15 mouse cellular contexts compared by ENCODE assay signal in the genomic region with DNA sequence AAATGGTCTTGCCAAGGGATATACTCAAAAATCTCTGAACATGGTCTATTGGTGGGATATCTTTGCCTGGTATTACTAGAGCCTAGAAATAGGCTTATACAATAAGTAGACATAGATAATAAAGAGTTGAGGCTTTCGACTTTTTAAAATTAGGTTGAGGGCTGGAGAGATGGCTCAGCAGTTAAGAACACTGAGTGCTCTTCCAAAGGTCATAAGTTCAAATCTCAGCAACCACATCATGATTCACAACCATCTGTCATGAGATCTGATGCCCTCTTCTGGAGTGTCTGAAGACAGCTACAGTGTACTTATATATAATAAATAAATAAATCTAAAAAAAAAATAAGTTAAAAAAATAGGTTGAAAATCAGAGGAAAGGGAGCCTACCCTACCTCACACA. TPM values are rescaled to one million over a fixed set of nuclear protein-coding genes. Genes with fewer than 3 reads are reported as not detected.
DNase-seq lines count a peak whose midpoint lies in the region.
"Had no signal": no experiment of that assay in that cellular context is flagged by ENCODE, and none has a peak within 500 bp of the region (broad histone marks: within the 10 kb centered on the region; RNA-seq: fewer than 3 reads in every experiment).

No protein-coding gene starts in this region.

- intact Hi-C loops in left cerebral cortex, postnatal 36 days (cut with DNase I): no loop called here
- intact Hi-C loops in heart, postnatal 36 days (cut with DNase I): loop anchor here (10.0 kb wide), 2 partner anchors 162 to 1102 kb away; a partner anchor contains a TSS

- peak; percentile 73 for DNase-seq in 3T3-L1 (ENCODE audit: low read depth, low spot score)
- DNase-seq in 416B (ENCODE audit: low read depth): peak; percentile 52
- DNase-seq in NIH3T3 (ENCODE audit: low read depth): peak; percentile 34
- no peak for DNase-seq in left cerebral cortex, postnatal 36 days (ENCODE audit: low spot score in 2 of 2)
- no peak for DNase-seq in heart, postnatal 36 days
- DNase-seq: adrenal gland, adult 2 months; adrenal gland, postnatal 10 days; adrenal gland, postnatal 25 days; B cell, adult 2 months; cerebellum, adult 11-12 months; cerebellum, adult 2 months; cerebellum, adult 9-10 months; cerebellum, postnatal 10 days; cerebellum, postnatal 25 days; forebrain, postnatal 0 days had no signal

RNA-seq across cellular contexts. Expression of a gene that starts 4.2 kb away (rescaled TPM):
- total RNA-seq in left cerebral cortex, postnatal 36 days (2021): 10 to 100 TPM; 16.2 to 21.3 TPM
- total RNA-seq in heart, postnatal 36 days (2021): 1 to 10 TPM; 7.1 to 9.1 TPM

RNA-seq across cellular contexts. Expression of a gene that starts 6.0 kb away (rescaled TPM):
- total RNA-seq in left cerebral cortex, postnatal 36 days (2021): 10 to 100 TPM; 52.2 to 58.7 TPM
- 10 to 100 TPM; 20.7 to 26.8 TPM for total RNA-seq in heart, postnatal 36 days (2021)

Comparison
In these comparisons a context has a peak if more than half of its experiments do, and no peak if none do; other contexts are left out.
1. DNase-seq: peak in 3T3-L1 (single experiment), 416B (single experiment) and NIH3T3 (single experiment); none in left cerebral cortex, postnatal 36 days (0 of 2) and heart, postnatal 36 days (0 of 2).